Mouse (Mus musculus) stomach, postnatal 0 days (tissue): ENCODE measurements around the gene Celf2. TPM values are rescaled to one million over a fixed set of nuclear protein-coding genes. Genes with fewer than 3 reads are reported as not detected.

Source experiments
- ATAC-seq: fragments of 200-750 bp; cut with Nextera tagmentation; 2 replicates; pipeline ENCODE4 v1.8.0; 2017; ENCODE audit not compliant: low FRiP score, low TSS enrichment
- DNase-seq: peaks from one replicate; pipeline ENCODE4 v3.0.0-alpha.2; 2016; ENCODE audit warnings: low spot score
- H3K27ac ChIP-seq: fragments of 300-500 bp; sonication (generic); replicated peaks from 2 replicates; pipeline ENCODE4 v1.5.1; 2014; ENCODE audit warnings: mild to moderate bottlenecking, control low read depth
- H3K27me3 ChIP-seq: fragments of 300-500 bp; sonication (generic); 2 replicates; pipeline ENCODE4 v1.6.1; 2014; ENCODE audit warnings: low read length; ENCODE audit not compliant: control insufficient read depth, insufficient read depth
- H3K36me3 ChIP-seq: fragments of 300-500 bp; sonication (generic); 2 replicates; pipeline ENCODE4 v1.6.1; 2014; ENCODE audit warnings: low read length, mixed read lengths; ENCODE audit not compliant: control insufficient read depth, insufficient read depth
- H3K4me1 ChIP-seq: fragments of 300-500 bp; sonication (generic); replicated peaks from 2 replicates; pipeline ENCODE4 v1.6.1; 2014; ENCODE audit warnings: antibody characterized with exemption; ENCODE audit not compliant: control insufficient read depth, insufficient read depth
- H3K4me2 ChIP-seq: fragments of 300-500 bp; sonication (generic); replicated peaks from 2 replicates; pipeline ENCODE4 v1.6.1; 2014; ENCODE audit warnings: low read depth, mild to moderate bottlenecking, control low read depth, moderate library complexity
- H3K4me3 ChIP-seq: fragments of 300-500 bp; sonication (generic); 2 replicates; pipeline ENCODE4 v1.5.1; 2014; ENCODE audit warnings: low read depth, low read length, control low read depth
- H3K9ac ChIP-seq: fragments of 300-500 bp; sonication (generic); 2 replicates; pipeline ENCODE4 v1.6.1; 2014; ENCODE audit warnings: mild to moderate bottlenecking, low read length, control low read depth, mixed read lengths
- H3K9me3 ChIP-seq: fragments of 300-500 bp; sonication (generic); 2 replicates; pipeline ENCODE4 v1.6.1; 2016; ENCODE audit warnings: low read length; ENCODE audit not compliant: control insufficient read depth
- CTCF ChIP-seq: IDR thresholded peaks from 2 replicates; pipeline ENCODE4 v1.5.1; 2016; ENCODE audit warnings: antibody characterized with exemption, low read depth, mild to moderate bottlenecking, moderate library complexity
- EP300 ChIP-seq: optimal IDR thresholded peaks from 2 replicates; pipeline ENCODE3; 2016; ENCODE audit warnings: antibody characterized with exemption
- WGBS: fragments of 180-500 bp; shearing (Covaris S2); extraction: QIAGEN DNeasy Blood & Tissue Kit; methylation state at CpG from one replicate; pipeline ENCODE4 v1.1.7; 2014; 5-methylcytosine and 5-hydroxymethylcytosine counted together
- polyA plus RNA-seq: library from polyadenylated mRNA; unstranded; fragments of >200 nt; fragmentation: Nextera tagmentation; extraction: Ambion mirVana; gene quantifications from 2 replicates; pipeline ENCODE4 v1.2.1, GENCODE M21; 2015

Gene Celf2
- polyA plus RNA-seq, 1 experiment from 2014 or later, result 23.4 TPM

DNA sequence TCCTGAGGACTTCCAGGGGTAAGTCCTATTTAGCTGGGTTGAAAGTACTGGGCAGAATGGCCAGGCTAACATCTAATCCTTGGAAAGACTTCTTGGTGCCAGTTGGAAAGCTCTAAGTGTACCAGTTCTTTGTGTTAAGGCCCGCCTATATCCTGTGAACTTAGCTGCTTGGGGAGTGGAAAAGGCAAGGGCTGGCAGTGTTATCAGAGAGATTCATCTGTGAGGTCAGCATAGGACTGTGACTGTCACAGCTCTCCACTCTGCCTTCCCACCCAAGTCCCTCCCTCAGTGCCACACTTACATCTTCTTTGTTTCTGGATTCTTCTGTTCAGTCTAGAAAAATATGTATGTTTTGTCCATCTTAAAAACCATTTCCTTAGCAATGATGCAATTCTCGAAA is 935.7 kb downstream of the Celf2 start:
- no peak overlapping the region for H3K9ac ChIP-seq
- DNase-seq, result no peak
- no peak for ATAC-seq
- no peaks in the 10 kb centered on the region for H3K36me3 ChIP-seq
- H3K9me3 ChIP-seq, result no peaks in the 10 kb centered on the region
- H3K4me3 ChIP-seq, result no peak overlapping the region
- TF ChIP-seq CTCF, result no peak
- TF ChIP-seq EP300, result no peak
- H3K27me3 ChIP-seq, result no peaks in the 10 kb centered on the region
- H3K4me1 ChIP-seq, result no peaks in the 10 kb centered on the region
- no peak overlapping the region for H3K4me2 ChIP-seq
- no peak overlapping the region for H3K27ac ChIP-seq
- 88% methylated on average over 2 of the region's 2 CpGs for WGBS

DNA sequence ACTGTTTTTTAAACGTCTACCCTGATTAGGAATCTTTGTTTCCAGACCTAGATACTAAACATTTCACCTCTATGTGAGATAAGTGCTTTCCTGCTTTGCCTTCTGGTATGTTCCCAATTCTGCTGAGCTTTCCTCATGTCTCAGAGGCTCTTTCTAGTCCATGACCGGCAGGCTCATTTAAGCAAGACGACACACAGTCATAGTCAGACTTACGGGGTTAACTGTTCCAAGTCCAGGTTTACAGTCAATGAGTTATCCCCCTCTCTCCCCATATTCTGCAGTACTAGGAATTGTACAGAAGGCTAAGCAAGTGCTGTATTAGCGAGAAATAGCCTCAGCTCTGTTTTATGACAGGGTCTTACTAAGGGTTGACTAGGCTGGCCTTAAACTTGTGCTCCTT is 936.4 kb downstream of the Celf2 start:
- H3K36me3 ChIP-seq, result no peaks in the 10 kb centered on the region
- no peak overlapping the region for H3K9ac ChIP-seq
- no peak for TF ChIP-seq EP300
- TF ChIP-seq CTCF, result no peak
- H3K4me3 ChIP-seq, result no peak overlapping the region
- no peak for DNase-seq
- H3K27ac ChIP-seq, result no peak overlapping the region
- H3K27me3 ChIP-seq, result no peaks in the 10 kb centered on the region
- no peak for ATAC-seq
- H3K4me2 ChIP-seq, result no peak overlapping the region
- no peaks in the 10 kb centered on the region for H3K9me3 ChIP-seq
- WGBS, result 83% methylated on average over 5 of the region's 5 CpGs
- no peaks in the 10 kb centered on the region for H3K4me1 ChIP-seq

DNA sequence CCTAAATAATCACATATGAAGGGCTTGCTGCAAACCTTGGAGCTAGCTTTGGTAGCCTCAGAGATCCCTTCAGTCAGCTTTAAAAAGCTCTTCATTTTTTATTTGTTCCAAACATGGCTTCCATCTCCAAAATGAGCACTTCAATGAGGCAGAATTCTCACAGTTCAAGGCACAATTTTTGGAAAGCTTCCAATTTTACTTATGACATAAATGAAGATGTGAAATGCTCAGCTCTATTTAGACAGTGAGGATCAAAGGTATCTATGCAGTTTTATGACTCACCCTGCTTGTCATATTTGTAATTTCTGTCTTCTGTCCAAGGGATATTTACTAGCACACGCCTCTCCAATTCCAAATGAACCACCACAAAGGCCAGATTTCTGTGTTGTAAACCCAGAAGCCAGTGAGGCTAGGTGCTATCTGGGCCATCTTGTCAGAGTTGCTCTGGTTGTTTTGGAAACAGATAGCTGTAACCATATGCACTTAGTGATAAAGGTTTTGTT is 940.3 kb downstream of the Celf2 start:
- Histone ChIP-seq H3K27ac (no peak overlapping the region), H3K4me1 (no peaks in the 10 kb centered on the region), H3K9me3 (no peaks in the 10 kb centered on the region), H3K4me3 (no peak overlapping the region), H3K27me3 (no peaks in the 10 kb centered on the region), H3K36me3 (no peaks in the 10 kb centered on the region; the same call in 1 of the 2 replicates), H3K9ac (no peak overlapping the region), H3K4me2 (no peak overlapping the region)
- DNase-seq (no peak), ATAC-seq (no peak)
- 65% methylated on average over 1 of the region's 1 CpGs for WGBS
- TF ChIP-seq CTCF (no peak), EP300 (no peak)

DNA sequence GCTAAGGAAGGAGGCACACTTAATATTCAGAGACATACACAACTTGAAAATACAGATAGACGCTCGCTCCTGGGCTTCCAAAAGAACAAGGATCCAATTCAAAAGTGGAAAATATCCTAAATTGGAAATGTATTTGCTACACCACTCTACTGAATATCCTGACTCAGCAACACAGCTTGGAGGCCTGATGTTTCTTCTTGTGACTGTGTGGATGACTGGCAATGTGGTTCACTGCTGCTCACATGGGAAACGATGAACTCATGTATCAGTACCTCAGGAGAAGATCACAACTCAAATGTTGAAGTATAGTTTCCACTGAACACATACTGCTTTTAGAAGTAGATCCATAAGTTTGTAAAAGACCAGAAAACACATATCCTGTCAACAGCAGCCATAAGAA is 944.2 kb downstream of the Celf2 start:
- no peaks in the 10 kb centered on the region; the same call in 1 of the 2 replicates for H3K36me3 ChIP-seq
- no peak overlapping the region for H3K4me3 ChIP-seq
- H3K9me3 ChIP-seq, result no peaks in the 10 kb centered on the region
- ATAC-seq (no peak), DNase-seq (no peak)
- TF ChIP-seq CTCF (no peak), EP300 (no peak)
- no peak overlapping the region for H3K9ac ChIP-seq
- no peaks in the 10 kb centered on the region for H3K27me3 ChIP-seq
- no peaks in the 10 kb centered on the region for H3K4me1 ChIP-seq
- no peak overlapping the region for H3K4me2 ChIP-seq
- WGBS, result 82% methylated on average over 3 of the region's 3 CpGs
- no peak overlapping the region for H3K27ac ChIP-seq

DNA sequence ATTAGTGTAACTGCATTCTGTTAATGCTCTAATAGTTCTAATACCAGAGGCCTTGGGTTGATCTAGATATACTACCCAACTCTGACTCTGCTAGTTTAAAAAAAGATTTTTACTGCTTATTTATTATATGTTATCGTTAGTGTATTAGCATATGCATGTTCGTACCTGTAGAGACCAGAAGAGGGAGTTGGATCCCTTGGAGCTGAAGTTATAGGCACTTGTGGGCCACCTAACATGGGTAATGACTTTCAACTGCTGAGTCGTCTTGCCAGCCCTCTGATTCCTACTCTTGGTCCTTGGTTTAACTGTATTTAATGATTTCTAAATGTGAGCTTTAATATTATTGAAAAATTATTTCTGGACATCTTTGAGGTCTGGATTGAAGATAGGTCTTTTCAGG is 948.0 kb downstream of the Celf2 start:
- H3K27ac ChIP-seq, result no peak overlapping the region
- H3K4me3 ChIP-seq, result no peak overlapping the region
- H3K4me1 ChIP-seq, result no peaks in the 10 kb centered on the region
- no peaks in the 10 kb centered on the region for H3K9me3 ChIP-seq
- no peak for TF ChIP-seq CTCF
- TF ChIP-seq EP300, result no peak
- 95% methylated on average over 3 of the region's 3 CpGs for WGBS
- DNase-seq (no peak), ATAC-seq (no peak)
- no peaks in the 10 kb centered on the region for H3K27me3 ChIP-seq
- no peak overlapping the region for H3K4me2 ChIP-seq
- H3K9ac ChIP-seq, result no peak overlapping the region
- H3K36me3 ChIP-seq, result no peaks in the 10 kb centered on the region; the same call in 1 of the 2 replicates

DNA sequence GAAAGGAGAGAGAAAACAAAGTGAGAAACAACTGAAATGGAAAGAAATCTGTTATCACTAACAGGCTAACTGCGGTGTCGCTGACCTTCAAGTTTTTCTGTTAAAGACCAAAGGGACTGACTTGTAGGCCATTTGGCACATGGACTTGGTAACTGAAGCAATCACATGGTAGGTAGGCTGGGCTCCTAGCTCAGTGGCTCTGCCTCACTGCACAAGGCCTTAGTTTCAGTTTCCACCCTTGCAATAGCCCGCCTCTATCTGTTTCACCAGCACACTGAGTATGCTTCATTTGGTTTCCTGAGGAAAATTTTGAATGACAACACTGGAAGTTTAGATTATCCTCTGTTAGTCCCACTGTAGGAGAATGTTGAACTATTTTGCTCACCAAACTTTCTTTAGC is 948.6 kb downstream of the Celf2 start:
- WGBS, result 97% methylated on average over 3 of the region's 3 CpGs
- ATAC-seq (no peak), DNase-seq (no peak)
- TF ChIP-seq CTCF (no peak), EP300 (no peak)
- Histone ChIP-seq H3K4me1 (no peaks in the 10 kb centered on the region), H3K36me3 (no peaks in the 10 kb centered on the region; the same call in 1 of the 2 replicates), H3K27me3 (no peaks in the 10 kb centered on the region), H3K4me2 (no peak overlapping the region), H3K9ac (no peak overlapping the region), H3K27ac (no peak overlapping the region), H3K4me3 (no peak overlapping the region), H3K9me3 (no peaks in the 10 kb centered on the region)
